Mouse (Mus musculus): ENCODE measurements around the gene Ntm. TPM values are rescaled to one million over a fixed set of nuclear protein-coding genes. Genes with fewer than 3 reads are reported as not detected.

The Ntm gene
- polyA plus RNA-seq, 1 experiment: 1.3 TPM

GRCm38 (mm10) chr9:29288003-29288704 lies 674.8 kb downstream of the Ntm start:
- no peak for TF ChIP-seq CTCF (IDR thresholded peaks at IDR 0.05; ENCODE audit: control insufficient read depth, insufficient read depth, low read length)
- no peak for TF ChIP-seq POLR2A (IDR thresholded peaks at IDR 0.05; ENCODE audit: borderline replicate concordance, control insufficient read depth, low read depth, low read length)
- H3K4me1 ChIP-seq (ENCODE audit: control insufficient read depth, insufficient read depth, low read length): no peaks in the 10 kb centered on the region
- 66% methylated on average over 7 of the region's 7 CpGs for WGBS
- H3K27ac ChIP-seq (ENCODE audit: control insufficient read depth, insufficient read depth, low read depth, low read length, poor library complexity): no peak overlapping the region
- no peak overlapping the region for H3K4me3 ChIP-seq (replicated peaks; ENCODE audit: control insufficient read depth, low read depth, low read length)

GRCm38 (mm10) chr9:29285144-29285543 lies 677.8 kb downstream of the Ntm start:
- no peak overlapping the region for H3K4me3 ChIP-seq (replicated peaks; ENCODE audit: control insufficient read depth, low read depth, low read length)
- TF ChIP-seq CTCF (IDR thresholded peaks at IDR 0.05; ENCODE audit: control insufficient read depth, insufficient read depth, low read length): no peak
- no peak for TF ChIP-seq POLR2A (IDR thresholded peaks at IDR 0.05; ENCODE audit: borderline replicate concordance, control insufficient read depth, low read depth, low read length)
- H3K4me1 ChIP-seq (ENCODE audit: control insufficient read depth, insufficient read depth, low read length): no peaks in the 10 kb centered on the region
- no peak overlapping the region for H3K27ac ChIP-seq (ENCODE audit: control insufficient read depth, insufficient read depth, low read depth, low read length, poor library complexity)

- WGBS: 81% methylated on average over 3 of the region's 3 CpGs
- TF ChIP-seq POLR2A (IDR thresholded peaks at IDR 0.05; ENCODE audit: borderline replicate concordance, control insufficient read depth, low read depth, low read length) (no peak), CTCF (IDR thresholded peaks at IDR 0.05; ENCODE audit: control insufficient read depth, insufficient read depth, low read length) (no peak)
Observed at GRCm38 (mm10) chr9:29272861-29273260, 690.1 kb downstream of the Ntm start.

GRCm38 (mm10) chr9:29269988-29270387 lies 693.0 kb downstream of the Ntm start:
- no peak overlapping the region for H3K4me3 ChIP-seq (replicated peaks; ENCODE audit: control insufficient read depth, low read depth, low read length)
- 68% methylated on average over 6 of the region's 6 CpGs for WGBS
- H3K4me1 ChIP-seq (ENCODE audit: control insufficient read depth, insufficient read depth, low read length): no peaks in the 10 kb centered on the region
- no peak overlapping the region for H3K27ac ChIP-seq (ENCODE audit: control insufficient read depth, insufficient read depth, low read depth, low read length, poor library complexity)
- TF ChIP-seq POLR2A (IDR thresholded peaks at IDR 0.05; ENCODE audit: borderline replicate concordance, control insufficient read depth, low read depth, low read length) (no peak), CTCF (IDR thresholded peaks at IDR 0.05; ENCODE audit: control insufficient read depth, insufficient read depth, low read length) (no peak)

More at GRCm38 (mm10) chr9:29272861-29273260, 690.1 kb downstream of the Ntm start:
- no peaks in the 10 kb centered on the region for H3K4me1 ChIP-seq (ENCODE audit: control insufficient read depth, insufficient read depth, low read length)
- H3K4me3 ChIP-seq (replicated peaks; ENCODE audit: control insufficient read depth, low read depth, low read length): no peak overlapping the region
- H3K27ac ChIP-seq (ENCODE audit: control insufficient read depth, insufficient read depth, low read depth, low read length, poor library complexity): no peak overlapping the region

GRCm38 (mm10) chr9:29269277-29269646 lies 693.7 kb downstream of the Ntm start:
- WGBS: 86% methylated on average over 2 of the region's 2 CpGs
- no peak overlapping the region for H3K27ac ChIP-seq (ENCODE audit: control insufficient read depth, insufficient read depth, low read depth, low read length, poor library complexity)
- TF ChIP-seq POLR2A (IDR thresholded peaks at IDR 0.05; ENCODE audit: borderline replicate concordance, control insufficient read depth, low read depth, low read length): no peak
- TF ChIP-seq CTCF (IDR thresholded peaks at IDR 0.05; ENCODE audit: control insufficient read depth, insufficient read depth, low read length): no peak

GRCm38 (mm10) chr9:29268583-29269276 lies 694.2 kb downstream of the Ntm start:
- 68% methylated on average over 10 of the region's 10 CpGs for WGBS
- H3K4me3 ChIP-seq (replicated peaks; ENCODE audit: control insufficient read depth, low read depth, low read length): no peak overlapping the region
- no peak for TF ChIP-seq POLR2A (IDR thresholded peaks at IDR 0.05; ENCODE audit: borderline replicate concordance, control insufficient read depth, low read depth, low read length)
- no peak for TF ChIP-seq CTCF (IDR thresholded peaks at IDR 0.05; ENCODE audit: control insufficient read depth, insufficient read depth, low read length)
- H3K27ac ChIP-seq (ENCODE audit: control insufficient read depth, insufficient read depth, low read depth, low read length, poor library complexity): no peak overlapping the region
- H3K4me1 ChIP-seq (ENCODE audit: control insufficient read depth, insufficient read depth, low read length): no peaks in the 10 kb centered on the region

More at GRCm38 (mm10) chr9:29269277-29269646, 693.7 kb downstream of the Ntm start:
- Histone ChIP-seq H3K4me1 (ENCODE audit: control insufficient read depth, insufficient read depth, low read length) (no peaks in the 10 kb centered on the region), H3K4me3 (replicated peaks; ENCODE audit: control insufficient read depth, low read depth, low read length) (no peak overlapping the region)

GRCm38 (mm10) chr9:29267663-29268062 lies 695.3 kb downstream of the Ntm start:
- TF ChIP-seq CTCF (IDR thresholded peaks at IDR 0.05; ENCODE audit: control insufficient read depth, insufficient read depth, low read length) (no peak), POLR2A (IDR thresholded peaks at IDR 0.05; ENCODE audit: borderline replicate concordance, control insufficient read depth, low read depth, low read length) (no peak)
- no peak overlapping the region for H3K27ac ChIP-seq (ENCODE audit: control insufficient read depth, insufficient read depth, low read depth, low read length, poor library complexity)
- no peaks in the 10 kb centered on the region for H3K4me1 ChIP-seq (ENCODE audit: control insufficient read depth, insufficient read depth, low read length)
- H3K4me3 ChIP-seq (replicated peaks; ENCODE audit: control insufficient read depth, low read depth, low read length): no peak overlapping the region
- WGBS: 64% methylated on average over 3 of the region's 3 CpGs

- 75% methylated on average over 4 of the region's 4 CpGs for WGBS
Observed at GRCm38 (mm10) chr9:29265177-29265576, 697.8 kb downstream of the Ntm start.

More at GRCm38 (mm10) chr9:29265177-29265576, 697.8 kb downstream of the Ntm start:
- Histone ChIP-seq H3K27ac (ENCODE audit: control insufficient read depth, insufficient read depth, low read depth, low read length, poor library complexity) (no peak overlapping the region), H3K4me3 (replicated peaks; ENCODE audit: control insufficient read depth, low read depth, low read length) (no peak overlapping the region), H3K4me1 (ENCODE audit: control insufficient read depth, insufficient read depth, low read length) (no peaks in the 10 kb centered on the region)
- TF ChIP-seq CTCF (IDR thresholded peaks at IDR 0.05; ENCODE audit: control insufficient read depth, insufficient read depth, low read length): no peak
- TF ChIP-seq POLR2A (IDR thresholded peaks at IDR 0.05; ENCODE audit: borderline replicate concordance, control insufficient read depth, low read depth, low read length): no peak

Measured in bone marrow, adult 2 months (tissue).